ENCODE assay signal across 14 mouse cellular contexts in the genomic region with DNA sequence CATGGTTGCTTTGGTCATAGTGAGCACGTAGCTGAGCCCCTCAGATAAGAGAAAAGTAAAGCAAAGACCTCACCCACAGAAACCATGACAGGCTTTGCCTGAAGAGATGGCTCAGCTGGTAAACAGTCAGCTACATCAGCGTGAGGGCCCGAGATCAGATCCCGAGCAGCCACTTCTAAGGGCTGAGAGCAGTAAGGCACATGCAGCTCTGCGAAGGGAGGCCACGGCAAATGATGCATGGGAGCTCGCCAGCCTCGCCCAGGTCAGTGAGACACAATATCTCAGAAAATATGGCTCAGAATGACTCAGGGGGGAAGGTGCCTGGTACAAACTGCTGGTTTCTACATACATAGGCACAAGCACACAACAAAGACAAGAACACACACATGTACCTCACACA.
DNase-seq lines count a peak whose midpoint lies in the region; ATAC-seq lines count a peak whose summit lies in the region.
"Had no signal": no experiment of that assay in that cellular context is flagged by ENCODE, and none has a peak within 500 bp of the region (broad histone marks: within the 10 kb centered on the region; RNA-seq: fewer than 3 reads in every experiment).

No protein-coding gene starts in this region.

- no peaks in the 10 kb centered on the region for H3K27me3 ChIP-seq in hindbrain, embryonic 14.5 days (ENCODE audit: control insufficient read depth, insufficient read depth, low read length)
- no peaks in the 10 kb centered on the region for H3K27me3 ChIP-seq in hindbrain, embryonic 16.5 days (replicated peaks; ENCODE audit: control insufficient read depth, insufficient read depth, low read length)
- H3K27me3 ChIP-seq in neural tube, embryonic 13.5 days = no peaks in the 10 kb centered on the region
- H3K27me3 ChIP-seq: forebrain, embryonic 13.5 days; hindbrain, embryonic 12.5 days; Patski had no signal

- peaks cover 37% of the 10 kb centered on the region for H3K4me1 ChIP-seq in hindbrain, embryonic 14.5 days (replicated peaks; ENCODE audit: control insufficient read depth, insufficient read depth, low read length)
- peaks cover 22% of the 10 kb centered on the region for H3K4me1 ChIP-seq in hindbrain, embryonic 16.5 days (ENCODE audit: control insufficient read depth, insufficient read depth, low read depth, low read length)
- H3K4me1 ChIP-seq in neural tube, embryonic 13.5 days (replicated peaks) = peaks cover 50% of the 10 kb centered on the region

- H3K9me3 ChIP-seq in hindbrain, embryonic 14.5 days (ENCODE audit: control insufficient read depth, low read length) = no peaks in the 10 kb centered on the region
- no peaks in the 10 kb centered on the region for H3K9me3 ChIP-seq in hindbrain, embryonic 16.5 days (ENCODE audit: control insufficient read depth, low read length)
- no peaks in the 10 kb centered on the region for H3K9me3 ChIP-seq in neural tube, embryonic 13.5 days
- H3K9me3 ChIP-seq: forebrain, embryonic 10.5 days; forebrain, embryonic 13.5 days; hindbrain, embryonic 12.5 days had no signal

- no peak overlapping the region for H3K4me3 ChIP-seq in hindbrain, embryonic 14.5 days (replicated peaks; ENCODE audit: low read length)
- no peak overlapping the region for H3K4me3 ChIP-seq in hindbrain, embryonic 16.5 days (ENCODE audit: low read length)
- H3K4me3 ChIP-seq in neural tube, embryonic 13.5 days = no peak overlapping the region
- H3K4me3 ChIP-seq: forebrain, embryonic 10.5 days; forebrain, embryonic 13.5 days; hindbrain, embryonic 12.5 days had no signal

- H3K9ac ChIP-seq in hindbrain, embryonic 14.5 days = no peak overlapping the region
- no peak overlapping the region for H3K9ac ChIP-seq in hindbrain, embryonic 16.5 days (ENCODE audit: low read depth, low read length)
- 0 out of 2 replicates have a peak overlapping the region, but pooled peaks have one; percentile 22 for H3K9ac ChIP-seq in neural tube, embryonic 13.5 days
- H3K9ac ChIP-seq: forebrain, embryonic 13.5 days; hindbrain, embryonic 12.5 days had no signal

- no peaks in the 10 kb centered on the region for H3K36me3 ChIP-seq in hindbrain, embryonic 14.5 days (replicated peaks; ENCODE audit: control insufficient read depth, insufficient read depth)
- no peaks in the 10 kb centered on the region for H3K36me3 ChIP-seq in hindbrain, embryonic 16.5 days (ENCODE audit: control insufficient read depth, insufficient read depth, low read length)
- H3K36me3 ChIP-seq in neural tube, embryonic 13.5 days = no peaks in the 10 kb centered on the region
- H3K36me3 ChIP-seq: hindbrain, embryonic 12.5 days had no signal

- 80% methylated on average over 8 of the region's 8 CpGs for WGBS in hindbrain, embryonic 14.5 days
- 79% methylated on average over 8 of the region's 8 CpGs for WGBS in hindbrain, embryonic 16.5 days
- WGBS in neural tube, embryonic 13.5 days = 78% methylated on average over 8 of the region's 8 CpGs

- no peak overlapping the region for H3K4me2 ChIP-seq in hindbrain, embryonic 14.5 days (replicated peaks)
- no peak overlapping the region for H3K4me2 ChIP-seq in hindbrain, embryonic 16.5 days (ENCODE audit: low read length)
- H3K4me2 ChIP-seq in neural tube, embryonic 13.5 days = no peak overlapping the region
- H3K4me2 ChIP-seq: forebrain, embryonic 13.5 days; hindbrain, embryonic 12.5 days had no signal

- peak; percentile 27 for DNase-seq in adrenal gland, adult 2 months
- DNase-seq in adrenal gland, postnatal 10 days = no peak
- DNase-seq in hindbrain, embryonic 14.5 days (ENCODE audit: low spot score) = no peak
- no peak for DNase-seq in neural tube, embryonic 10.5 days (ENCODE audit: extremely low spot score, low spot score)
- no peak for DNase-seq in layer of hippocampus, postnatal 10 days (ENCODE audit: low spot score in 2 of 2)

- H3K27ac ChIP-seq in hindbrain, embryonic 14.5 days = peak overlapping the region; percentile 51; the same call in 1 of the 2 replicates
- H3K27ac ChIP-seq in hindbrain, embryonic 16.5 days (ENCODE audit: low read depth, low read length) = no peak overlapping the region
- H3K27ac ChIP-seq in neural tube, embryonic 13.5 days (replicated peaks) = 0 out of 2 replicates have a peak overlapping the region, but pooled peaks have one; percentile 20
- H3K27ac ChIP-seq: forebrain, embryonic 10.5 days; hindbrain, postnatal 0 days had no signal

- no peak for ATAC-seq in hindbrain, embryonic 14.5 days (ENCODE audit: low FRiP score)
- no peak for ATAC-seq in hindbrain, embryonic 16.5 days
- ATAC-seq in neural tube, embryonic 13.5 days (ENCODE audit: low read depth) = no peak
- ATAC-seq: forebrain, embryonic 13.5 days; forebrain, embryonic 16.5 days; inflammation-experienced regulatory T-cells, adult 6 months; Patski had no signal
